Mouse (Mus musculus): ENCODE results near the gene Tcf7l2. TPM values are rescaled to one million over a fixed set of nuclear protein-coding genes. Genes with fewer than 3 reads are reported as not detected.

Tcf7l2 gene
- polyA plus RNA-seq, 1 experiment from 2014 or later = 39.5 TPM

GRCm38 (mm10) chr19:55953207-55953606 lies 211.6 kb downstream of the Tcf7l2 start:
- H3K36me3 ChIP-seq = no peaks in the 10 kb centered on the region
- H3K4me2 ChIP-seq (replicated peaks) = no peak overlapping the region
- peak; percentile 70; the same call in 1 of the 2 replicates for ATAC-seq (ENCODE audit: low FRiP score, low read depth)
- H3K4me1 ChIP-seq = peaks cover 15% of the 10 kb centered on the region
- no peaks in the 10 kb centered on the region for H3K9me3 ChIP-seq
- H3K9ac ChIP-seq = no peak overlapping the region
- H3K4me3 ChIP-seq = no peak overlapping the region
- H3K27me3 ChIP-seq (replicated peaks) = no peaks in the 10 kb centered on the region
- no peak overlapping the region for H3K27ac ChIP-seq
- WGBS = 33% methylated on average over 3 of the region's 3 CpGs

- Histone ChIP-seq H3K9me3 (peaks cover 13% of the 10 kb centered on the region; the same call in 1 of the 2 replicates), H3K36me3 (no peaks in the 10 kb centered on the region), H3K9ac (no peak overlapping the region), H3K27me3 (replicated peaks) (no peaks in the 10 kb centered on the region), H3K4me2 (replicated peaks) (no peak overlapping the region), H3K27ac (no peak overlapping the region), H3K4me3 (no peak overlapping the region), H3K4me1 (peaks cover 15% of the 10 kb centered on the region)
- no peak for ATAC-seq (ENCODE audit: low FRiP score, low read depth)
- WGBS = 82% methylated on average over 3 of the region's 3 CpGs
Observed at GRCm38 (mm10) chr19:55955126-55955525, 213.5 kb downstream of the Tcf7l2 start.

GRCm38 (mm10) chr19:55956745-55957144 lies 215.1 kb downstream of the Tcf7l2 start:
- 90% methylated on average over 6 of the region's 6 CpGs for WGBS

GRCm38 (mm10) chr19:55964421-55964820 lies 222.8 kb downstream of the Tcf7l2 start:
- WGBS = 97% methylated on average over 3 of the region's 3 CpGs
- Histone ChIP-seq H3K27ac (no peak overlapping the region), H3K9me3 (peaks cover 4% of the 10 kb centered on the region; the same call in 1 of the 2 replicates), H3K4me3 (no peak overlapping the region), H3K4me1 (no peaks in the 10 kb centered on the region; the same call in 1 of the 2 replicates), H3K27me3 (replicated peaks) (no peaks in the 10 kb centered on the region), H3K4me2 (replicated peaks) (no peak overlapping the region), H3K9ac (no peak overlapping the region), H3K36me3 (no peaks in the 10 kb centered on the region)
- ATAC-seq (ENCODE audit: low FRiP score, low read depth) = no peak

More at GRCm38 (mm10) chr19:55956745-55957144, 215.1 kb downstream of the Tcf7l2 start:
- Histone ChIP-seq H3K27ac (no peak overlapping the region), H3K27me3 (replicated peaks) (no peaks in the 10 kb centered on the region), H3K4me1 (peaks cover 15% of the 10 kb centered on the region), H3K9me3 (peaks cover 14% of the 10 kb centered on the region; the same call in 1 of the 2 replicates), H3K4me3 (no peak overlapping the region), H3K9ac (no peak overlapping the region), H3K36me3 (no peaks in the 10 kb centered on the region), H3K4me2 (replicated peaks) (no peak overlapping the region)
- no peak for ATAC-seq (ENCODE audit: low FRiP score, low read depth)

GRCm38 (mm10) chr19:55966066-55966465 lies 224.4 kb downstream of the Tcf7l2 start:
- Histone ChIP-seq H3K27ac (no peak overlapping the region), H3K4me2 (replicated peaks) (no peak overlapping the region), H3K9me3 (no peaks in the 10 kb centered on the region), H3K4me3 (no peak overlapping the region), H3K27me3 (replicated peaks) (no peaks in the 10 kb centered on the region), H3K4me1 (peaks cover 5% of the 10 kb centered on the region), H3K9ac (no peak overlapping the region), H3K36me3 (no peaks in the 10 kb centered on the region)
- no peak for ATAC-seq (ENCODE audit: low FRiP score, low read depth)
- 54% methylated on average over 7 of the region's 7 CpGs for WGBS

GRCm38 (mm10) chr19:55969929-55970531 lies 228.4 kb downstream of the Tcf7l2 start:
- H3K4me2 ChIP-seq (replicated peaks) = no peak overlapping the region
- no peak for ATAC-seq (ENCODE audit: low FRiP score, low read depth)
- WGBS = 13% methylated on average over 14 of the region's 14 CpGs
- H3K27ac ChIP-seq = no peak overlapping the region
- peaks cover 5% of the 10 kb centered on the region for H3K4me1 ChIP-seq
- H3K36me3 ChIP-seq = no peaks in the 10 kb centered on the region
- no peak overlapping the region for H3K9ac ChIP-seq
- H3K4me3 ChIP-seq = no peak overlapping the region
- no peaks in the 10 kb centered on the region for H3K9me3 ChIP-seq
- no peaks in the 10 kb centered on the region for H3K27me3 ChIP-seq (replicated peaks)

GRCm38 (mm10) chr19:55976073-55976472 lies 234.5 kb downstream of the Tcf7l2 start:
- Histone ChIP-seq H3K4me1 (no peaks in the 10 kb centered on the region), H3K9me3 (no peaks in the 10 kb centered on the region), H3K4me3 (no peak overlapping the region), H3K27ac (no peak overlapping the region), H3K9ac (no peak overlapping the region), H3K36me3 (no peaks in the 10 kb centered on the region), H3K4me2 (replicated peaks) (no peak overlapping the region), H3K27me3 (replicated peaks) (no peaks in the 10 kb centered on the region)
- WGBS = 92% methylated on average over 9 of the region's 9 CpGs
- ATAC-seq (ENCODE audit: low FRiP score, low read depth) = no peak
